Mouse (Mus musculus): ENCODE measurements around the gene Plaa. TPM values are rescaled to one million over a fixed set of nuclear protein-coding genes. Genes with fewer than 3 reads are reported as not detected.

Gene Plaa
- polyA plus RNA-seq, 1 experiment from 2014 or later, result 62.8 TPM

DNA sequence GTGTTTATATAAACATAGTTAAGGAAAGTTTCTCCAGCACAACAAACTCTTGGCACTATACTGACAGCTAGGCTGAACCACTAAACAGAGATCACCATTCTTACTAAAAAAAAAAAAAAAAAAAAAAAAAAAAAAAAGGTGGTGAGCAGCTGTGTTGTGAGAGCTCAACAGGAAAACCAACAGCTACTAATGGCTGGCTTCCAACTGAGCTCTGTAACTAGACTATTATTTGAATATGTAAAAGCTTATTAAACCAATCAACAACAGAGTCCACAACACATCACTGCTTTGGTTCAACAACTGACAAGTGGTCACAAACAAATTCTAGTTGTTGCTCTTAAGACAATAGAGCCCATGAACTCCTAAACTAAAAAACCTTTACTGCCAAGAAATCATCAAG lies 69.8 kb downstream of the Plaa start:
- H3K9ac ChIP-seq, result no peak overlapping the region
- no peak for ATAC-seq
- H3K4me1 ChIP-seq (replicated peaks), result no peaks in the 10 kb centered on the region

DNA sequence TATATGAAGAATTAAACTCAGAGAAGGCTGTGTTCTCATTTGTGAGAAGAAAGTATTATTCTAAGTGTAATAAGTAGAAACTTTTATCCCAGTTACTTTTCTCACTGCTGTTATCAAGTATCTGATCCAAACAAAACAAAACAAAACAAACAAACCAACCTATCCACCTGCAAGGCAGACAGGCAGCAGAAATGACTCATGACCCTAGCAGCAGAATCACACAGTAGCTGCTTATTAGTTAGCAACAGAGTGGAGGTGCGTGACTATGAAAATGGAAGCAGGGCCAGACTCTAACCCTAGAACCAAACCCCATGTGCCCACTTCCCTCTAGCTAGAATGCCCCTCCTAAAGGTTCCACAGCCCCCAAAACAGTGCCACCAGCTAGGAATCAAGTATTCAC lies 73.6 kb downstream of the Plaa start:
- H3K4me2 ChIP-seq (replicated peaks), result no peak overlapping the region
- H3K4me3 ChIP-seq (replicated peaks), result no peak overlapping the region
- H3K9me3 ChIP-seq, result no peaks in the 10 kb centered on the region
- H3K27ac ChIP-seq, result no peak overlapping the region
- WGBS, result 97% methylated on average over 1 of the region's 1 CpGs
- no peaks in the 10 kb centered on the region for H3K36me3 ChIP-seq
- H3K9ac ChIP-seq, result no peak overlapping the region
- no peaks in the 10 kb centered on the region for H3K27me3 ChIP-seq (replicated peaks)
- H3K4me1 ChIP-seq (replicated peaks), result no peaks in the 10 kb centered on the region
- ATAC-seq, result no peak

More for the DNA sequence above, 69.8 kb downstream of the Plaa start:
- no peaks in the 10 kb centered on the region for H3K36me3 ChIP-seq
- no peaks in the 10 kb centered on the region for H3K27me3 ChIP-seq (replicated peaks)
- no peaks in the 10 kb centered on the region for H3K9me3 ChIP-seq
- H3K4me2 ChIP-seq (replicated peaks), result no peak overlapping the region
- no peak overlapping the region for H3K4me3 ChIP-seq (replicated peaks)
- no peak overlapping the region for H3K27ac ChIP-seq

DNA sequence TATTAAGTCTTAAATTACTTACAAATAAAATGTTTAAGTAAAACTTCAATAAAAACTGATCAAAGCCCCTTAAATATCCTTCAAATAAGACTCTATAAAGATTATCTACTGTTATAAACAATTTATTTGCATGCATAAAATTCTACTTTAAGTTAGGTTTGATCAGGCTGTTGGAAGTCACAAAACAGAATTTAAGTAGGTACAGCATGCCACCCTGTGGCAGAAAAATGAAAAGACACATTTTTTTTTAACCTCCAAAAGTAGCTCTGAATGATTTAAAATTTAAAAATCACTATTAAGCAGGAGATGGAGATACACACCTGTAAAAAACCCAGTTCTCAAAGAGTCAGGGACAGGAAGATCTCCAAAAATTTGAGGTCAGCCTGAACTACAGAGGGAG lies 79.7 kb downstream of the Plaa start:
- Histone ChIP-seq H3K4me2 (replicated peaks) (no peak overlapping the region), H3K9ac (no peak overlapping the region), H3K4me1 (replicated peaks) (no peaks in the 10 kb centered on the region), H3K9me3 (no peaks in the 10 kb centered on the region), H3K36me3 (no peaks in the 10 kb centered on the region), H3K4me3 (replicated peaks) (no peak overlapping the region), H3K27ac (no peak overlapping the region), H3K27me3 (replicated peaks) (no peaks in the 10 kb centered on the region)
- ATAC-seq, result no peak

DNA sequence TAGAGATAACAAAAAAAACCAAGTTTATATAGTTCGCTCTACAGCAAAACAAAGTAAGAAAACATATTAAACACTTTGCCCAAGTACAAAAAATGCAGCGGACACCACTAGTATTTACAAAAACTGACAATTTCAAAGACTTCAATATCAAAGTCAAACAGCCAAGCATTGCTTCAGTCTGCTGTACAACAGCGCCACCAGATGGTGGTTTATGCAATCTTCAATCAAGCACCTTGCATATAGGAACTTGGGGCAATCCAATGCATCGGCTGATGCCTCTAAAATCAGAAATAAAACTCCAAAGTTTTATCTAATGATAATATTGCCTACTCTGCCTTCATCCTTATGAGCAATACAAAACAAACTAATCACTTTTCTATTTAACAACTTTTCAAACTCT lies 85.4 kb downstream of the Plaa start:
- Histone ChIP-seq H3K9me3 (no peaks in the 10 kb centered on the region), H3K27ac (no peak overlapping the region), H3K4me1 (replicated peaks) (no peaks in the 10 kb centered on the region), H3K4me2 (replicated peaks) (no peak overlapping the region), H3K9ac (no peak overlapping the region), H3K27me3 (replicated peaks) (no peaks in the 10 kb centered on the region), H3K36me3 (no peaks in the 10 kb centered on the region), H3K4me3 (replicated peaks) (no peak overlapping the region)
- 67% methylated on average over 4 of the region's 4 CpGs for WGBS
- no peak for ATAC-seq

Other genes with a start within 250 kb of the Plaa start
- 0.72 TPM in 1 of 2 replicates, not detected in the other for gene Gm10306, start 46.7 kb downstream of the Plaa start, polyA plus RNA-seq (2015; fragmentation: Nextera tagmentation; extraction: Ambion mirVana)
- 13.7 and 16.3 TPM in 2 replicates for gene Caap1, start 46.4 kb downstream of the Plaa start, polyA plus RNA-seq (2015; fragmentation: Nextera tagmentation; extraction: Ambion mirVana)
- gene Ift74, start 11.2 kb upstream of the Plaa start, polyA plus RNA-seq (2015; fragmentation: Nextera tagmentation; extraction: Ambion mirVana), result 18.0 and 23.4 TPM in 2 replicates
- gene Lrrc19, start 46.9 kb upstream of the Plaa start, polyA plus RNA-seq (2015; fragmentation: Nextera tagmentation; extraction: Ambion mirVana), result 3.1 and 3.9 TPM in 2 replicates
- 10.7 and 11.5 TPM in 2 replicates for gene Tek, start 136.0 kb upstream of the Plaa start, polyA plus RNA-seq (2015; fragmentation: Nextera tagmentation; extraction: Ambion mirVana)